Mouse (Mus musculus): ENCODE data around the gene Nfe2.
"Not testable (repeated sequence)": the region's sequence is repeated elsewhere in the genome, so short reads cannot be mapped to it uniquely, and the experiment has no call there.

Gene Nfe2

GRCm38 (mm10) chr15:103250195-103250740, 7.9 kb downstream of the Nfe2 start:
- no peak for DNase-seq (ENCODE audit: low read depth, low spot score)

- not testable (repeated sequence) for DNase-seq (ENCODE audit: low read depth, low spot score)
These were observed 8.7 kb downstream of the Nfe2 start for GRCm38 (mm10) chr15:103249511-103249910.

- no peak for DNase-seq (ENCODE audit: low read depth, low spot score)
These were observed 9.5 kb downstream of the Nfe2 start for GRCm38 (mm10) chr15:103248401-103249313.

GRCm38 (mm10) chr15:103247782-103248400, 10.3 kb downstream of the Nfe2 start:
- DNase-seq (ENCODE audit: low read depth, low spot score) = no peak

GRCm38 (mm10) chr15:103247078-103247781, 11.0 kb downstream of the Nfe2 start:
- no peak for DNase-seq (ENCODE audit: low read depth, low spot score)

GRCm38 (mm10) chr15:103245616-103246015, 12.6 kb downstream of the Nfe2 start:
- DNase-seq (ENCODE audit: low read depth, low spot score) = no peak

- no peak for DNase-seq (ENCODE audit: low read depth, low spot score)
These were observed 15.3 kb downstream of the Nfe2 start for GRCm38 (mm10) chr15:103242885-103243284.

- not testable (repeated sequence) for DNase-seq (ENCODE audit: low read depth, low spot score)
These were observed 16.9 kb downstream of the Nfe2 start for GRCm38 (mm10) chr15:103241071-103242018.

- peak; percentile 92 for DNase-seq (ENCODE audit: low read depth, low spot score)
These were observed 17.8 kb downstream of the Nfe2 start, which contains the start of gene Hnrnpa1 for GRCm38 (mm10) chr15:103240160-103241028. Gene Hnrnpa1 (plus strand): TSS chr15:103240432.

GRCm38 (mm10) chr15:103239685-103240159, 18.5 kb downstream of the Nfe2 start, which contains the start of gene Cbx5:
Gene Cbx5 (minus strand): TSS chr15:103239816.
- peak; percentile 89 for DNase-seq (ENCODE audit: low read depth, low spot score)

GRCm38 (mm10) chr15:103239130-103239684, 19.0 kb downstream of the Nfe2 start:
- DNase-seq (ENCODE audit: low read depth, low spot score) = peak; percentile 93

GRCm38 (mm10) chr15:103237295-103237694, 20.9 kb downstream of the Nfe2 start:
- DNase-seq (ENCODE audit: low read depth, low spot score) = no peak

GRCm38 (mm10) chr15:103233119-103233518, 25.1 kb downstream of the Nfe2 start:
- DNase-seq (ENCODE audit: low read depth, low spot score) = no peak

- no peak for DNase-seq (ENCODE audit: low read depth, low spot score)
These were observed 29.3 kb downstream of the Nfe2 start for GRCm38 (mm10) chr15:103228904-103229303.

- no peak for DNase-seq (ENCODE audit: low read depth, low spot score)
These were observed 30.6 kb downstream of the Nfe2 start for GRCm38 (mm10) chr15:103227572-103227971.

- no peak for DNase-seq (ENCODE audit: low read depth, low spot score)
These were observed 31.2 kb downstream of the Nfe2 start for GRCm38 (mm10) chr15:103227022-103227421.

GRCm38 (mm10) chr15:103224161-103224560, 34.0 kb downstream of the Nfe2 start:
- no peak for DNase-seq (ENCODE audit: low read depth, low spot score)

GRCm38 (mm10) chr15:103221386-103221785, 36.8 kb downstream of the Nfe2 start:
- DNase-seq (ENCODE audit: low read depth, low spot score) = no peak

- no peak for DNase-seq (ENCODE audit: low read depth, low spot score)
These were observed 37.4 kb downstream of the Nfe2 start for GRCm38 (mm10) chr15:103220785-103221184.

All from WW6 (cell line).